Mouse (Mus musculus) left cerebral cortex, postnatal 14 days (tissue): ENCODE results near the gene Gm21969. TPM values are rescaled to one million over a fixed set of nuclear protein-coding genes. Genes with fewer than 3 reads are reported as not detected.

Experiments used
- DNase-seq, 2 experiments: peaks; one replicate each; pipeline ENCODE4 v3.0.0; 2021 to 2022; ENCODE audit warnings: low spot score in 2 of 2, mixed read lengths in 1 of 2
- intact Hi-C: fragments of 180-260 bp; cut with DNase I; formaldehyde crosslinking; loops from one replicate; pipeline ENCODE4 v1.15.1; 2025
- total RNA-seq, 2 experiments: library from RNA; stranded (reverse); gene quantifications; 2 replicates each; pipeline ENCODE4 v1.2.3; 2021

The Gm21969 gene
- total RNA-seq, 2 experiments from 2014 or later: not detected

- no peak for DNase-seq
- intact Hi-C loops: loop anchor here (5.0 kb wide), 3 partner anchors 39 to 139 kb away; no protein-coding TSS in a partner anchor
Observed at GRCm38 (mm10) chr4:139610954-139611353, 8.0 kb downstream of the Gm21969 start.

- intact Hi-C loops: loop anchor here (5.0 kb wide), 3 partner anchors 39 to 139 kb away; no protein-coding TSS in a partner anchor
- DNase-seq: peak; percentile 78 to 81
Observed at GRCm38 (mm10) chr4:139611542-139611953, 8.6 kb downstream of the Gm21969 start.

GRCm38 (mm10) chr4:139614524-139615260 is 11.7 kb downstream of the Gm21969 start:
- intact Hi-C loops: loop anchor here (5.0 kb wide), 3 partner anchors 42 to 142 kb away; no protein-coding TSS in a partner anchor
- DNase-seq: no peak

- intact Hi-C loops: no loop called here
- no peak for DNase-seq
Observed at GRCm38 (mm10) chr4:139616276-139617000, 13.5 kb downstream of the Gm21969 start.

- intact Hi-C loops: no loop called here
- no peak for DNase-seq
Observed at GRCm38 (mm10) chr4:139617001-139617364, 14.0 kb downstream of the Gm21969 start.

GRCm38 (mm10) chr4:139619765-139620164 is 16.8 kb downstream of the Gm21969 start:
- no peak for DNase-seq
- intact Hi-C loops: no loop called here

- peak; percentile 92 to 97 for DNase-seq
- intact Hi-C loops: no loop called here
Observed at GRCm38 (mm10) chr4:139622373-139623282, 19.6 kb downstream of the Gm21969 start, which contains the start of gene Aldh4a1. TSS of gene Aldh4a1 (plus strand) at chr4:139622866.

- intact Hi-C loops: no loop called here
- no peak for DNase-seq
Observed at GRCm38 (mm10) chr4:139623434-139624115, 20.6 kb downstream of the Gm21969 start.

- intact Hi-C loops: no loop called here
- no peak for DNase-seq
Observed at GRCm38 (mm10) chr4:139624116-139624489, 21.1 kb downstream of the Gm21969 start.

- no peak for DNase-seq
- intact Hi-C loops: no loop called here
Observed at GRCm38 (mm10) chr4:139624706-139625105, 21.7 kb downstream of the Gm21969 start.

GRCm38 (mm10) chr4:139627361-139627760 is 24.4 kb downstream of the Gm21969 start:
- intact Hi-C loops: no loop called here
- DNase-seq: no peak

- intact Hi-C loops: no loop called here
- DNase-seq: no peak
Observed at GRCm38 (mm10) chr4:139630171-139630570, 27.2 kb downstream of the Gm21969 start.

GRCm38 (mm10) chr4:139631141-139631540 is 28.2 kb downstream of the Gm21969 start:
- intact Hi-C loops: no loop called here
- DNase-seq: no peak

GRCm38 (mm10) chr4:139631569-139632253 is 28.7 kb downstream of the Gm21969 start:
- intact Hi-C loops: no loop called here
- DNase-seq: no peak

GRCm38 (mm10) chr4:139632254-139632580 is 29.2 kb downstream of the Gm21969 start:
- DNase-seq: no peak
- intact Hi-C loops: no loop called here

GRCm38 (mm10) chr4:139636373-139636772 is 33.4 kb downstream of the Gm21969 start:
- intact Hi-C loops: loop anchor here (1.0 kb wide), 1 partner anchor 166 kb away; no protein-coding TSS in a partner anchor
- peak; percentile 77 for DNase-seq

GRCm38 (mm10) chr4:139637847-139638246 is 34.9 kb downstream of the Gm21969 start:
- intact Hi-C loops: no loop called here
- no peak for DNase-seq

GRCm38 (mm10) chr4:139638356-139638755 is 35.4 kb downstream of the Gm21969 start:
- intact Hi-C loops: no loop called here
- no peak for DNase-seq

- intact Hi-C loops: no loop called here
Observed at GRCm38 (mm10) chr4:139639801-139640200, 36.8 kb downstream of the Gm21969 start.

More at GRCm38 (mm10) chr4:139639801-139640200, 36.8 kb downstream of the Gm21969 start:
- DNase-seq: no peak
